Mouse (Mus musculus) kidney, adult 8-10 months (tissue): Measurements from ENCODE around the gene Gm8369.
"Not testable (repeated sequence)": the region's sequence is repeated elsewhere in the genome, so short reads cannot be mapped to it uniquely, and the experiment has no call there.

Experiments used
- DNase-seq, 2 experiments: peaks; one replicate each; pipeline ENCODE4 v3.0.0; 2022

Gm8369 gene

DNA sequence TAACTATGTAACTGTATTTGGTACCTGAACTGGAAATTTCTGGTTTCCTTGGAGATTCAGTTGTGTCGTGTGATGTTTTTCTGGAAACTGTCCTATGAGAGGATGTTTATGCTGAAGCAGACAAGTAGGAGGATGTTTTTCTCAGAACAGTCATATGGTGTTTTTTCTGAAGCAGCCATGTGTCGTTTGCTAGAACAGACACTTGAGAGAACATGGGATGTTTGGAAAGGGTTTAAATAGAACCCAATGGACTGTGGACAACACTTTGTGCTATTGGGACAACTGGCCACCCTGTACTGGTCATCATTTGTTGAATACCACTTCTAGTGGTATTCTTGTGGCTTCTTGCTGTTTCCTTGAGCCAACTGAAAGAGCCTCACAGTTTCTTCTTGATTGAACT is at the start of gene Gm8369:
Gene Gm8369 (plus strand): TSS at position 193 of the 400 bp plus-strand sequence.
- DNase-seq = no peak

DNA sequence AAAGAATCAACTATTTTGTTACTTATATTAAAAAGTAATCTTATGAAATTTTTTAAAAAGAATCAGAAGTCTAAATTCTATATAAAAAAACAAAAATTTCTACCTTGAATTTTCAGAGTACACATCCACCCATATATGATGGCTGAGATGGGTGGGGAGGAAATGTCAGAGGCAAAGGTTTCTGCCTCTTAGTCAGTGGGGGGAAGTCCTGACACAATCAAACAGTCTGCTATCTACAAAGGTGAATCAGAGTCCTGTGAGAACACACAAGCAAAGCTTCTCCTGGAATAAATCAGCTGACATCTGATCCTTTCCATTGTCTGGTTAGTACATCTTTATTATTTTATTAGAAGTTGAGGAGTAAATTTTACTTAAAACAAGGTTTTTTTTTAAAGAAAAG is 42.4 kb upstream of the Gm8369 start, which contains the start of gene Ms4a4b:
Gene Ms4a4b (plus strand): TSS at position 216 of the 400 bp plus-strand sequence.
- DNase-seq = no peak

DNA sequence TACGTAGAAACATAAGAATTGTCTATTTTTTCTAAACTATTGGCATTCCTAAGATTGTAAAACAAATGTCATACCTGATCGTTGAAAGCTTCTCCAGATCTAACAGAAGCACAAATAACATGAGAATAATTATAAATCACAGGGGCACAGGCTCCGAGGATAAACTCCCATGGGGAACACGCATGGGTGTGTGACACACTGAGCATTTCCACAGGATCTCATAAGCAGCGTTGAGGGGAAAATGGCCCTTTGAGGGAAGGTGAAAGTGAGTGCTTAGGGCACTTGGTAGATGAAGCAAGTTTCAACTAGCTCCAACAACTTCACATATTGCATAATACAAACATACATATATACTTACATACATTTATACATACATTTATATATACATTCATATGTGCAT is 41.8 kb upstream of the Gm8369 start:
- DNase-seq = no peak

DNA sequence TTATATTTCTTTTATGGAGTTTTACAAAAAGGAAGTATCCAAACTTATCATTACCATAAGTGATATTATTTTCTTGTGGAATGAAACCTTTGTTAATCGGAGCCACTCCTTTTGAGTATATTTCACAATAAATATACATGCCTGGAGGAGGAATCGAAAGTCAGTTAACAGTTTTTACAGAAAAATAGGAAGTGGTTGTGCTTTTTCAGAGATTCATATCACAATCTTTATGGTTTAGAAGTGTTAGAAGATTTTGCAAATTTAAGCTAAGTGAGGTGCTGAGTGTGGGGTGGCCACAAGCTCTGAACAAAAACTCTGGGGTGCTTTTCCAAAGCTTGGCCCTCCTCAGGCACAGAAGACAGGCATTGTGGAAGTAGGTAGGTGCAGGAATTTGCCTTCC is 38.5 kb upstream of the Gm8369 start:
- DNase-seq = no peak

DNA sequence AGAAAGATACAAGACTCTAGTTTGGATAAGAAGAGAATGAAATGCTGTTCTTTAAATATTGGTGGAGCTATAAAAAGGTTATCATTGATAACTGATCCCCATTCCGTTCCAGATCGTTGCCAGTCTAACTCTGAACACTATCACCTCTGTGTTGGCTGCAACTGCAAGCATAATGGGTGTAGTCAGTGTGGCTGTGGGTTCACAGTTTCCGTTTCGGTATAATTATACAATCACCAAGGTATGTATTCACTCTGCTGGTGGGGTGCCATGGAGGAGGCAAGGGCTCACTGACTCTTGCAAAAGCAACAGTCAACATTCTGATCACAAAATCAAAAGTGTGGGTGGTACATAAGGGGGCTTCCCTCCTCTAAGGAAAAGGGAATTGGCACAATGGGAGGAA is 26.7 kb upstream of the Gm8369 start:
- DNase-seq = not testable (repeated sequence)

DNA sequence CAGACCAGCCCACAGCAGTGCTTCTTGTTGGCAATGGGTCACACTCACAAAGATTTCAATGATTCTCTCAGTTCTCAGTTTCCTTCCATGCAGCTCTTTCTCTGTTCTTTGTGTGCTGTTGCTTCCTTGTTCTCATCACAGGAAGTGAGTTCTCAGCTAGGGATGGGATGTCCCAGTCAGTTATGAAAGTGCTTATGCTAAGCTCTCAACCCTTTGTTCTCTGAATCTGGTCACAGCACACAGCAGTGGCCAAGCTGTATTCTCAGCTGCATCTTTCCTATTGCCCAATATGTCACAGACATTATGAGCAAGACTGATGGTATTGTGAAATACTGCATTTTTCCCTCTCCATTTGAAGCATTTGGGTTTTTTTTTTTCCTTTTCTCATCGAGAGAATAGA is 20.9 kb upstream of the Gm8369 start:
- not testable (repeated sequence) for DNase-seq

DNA sequence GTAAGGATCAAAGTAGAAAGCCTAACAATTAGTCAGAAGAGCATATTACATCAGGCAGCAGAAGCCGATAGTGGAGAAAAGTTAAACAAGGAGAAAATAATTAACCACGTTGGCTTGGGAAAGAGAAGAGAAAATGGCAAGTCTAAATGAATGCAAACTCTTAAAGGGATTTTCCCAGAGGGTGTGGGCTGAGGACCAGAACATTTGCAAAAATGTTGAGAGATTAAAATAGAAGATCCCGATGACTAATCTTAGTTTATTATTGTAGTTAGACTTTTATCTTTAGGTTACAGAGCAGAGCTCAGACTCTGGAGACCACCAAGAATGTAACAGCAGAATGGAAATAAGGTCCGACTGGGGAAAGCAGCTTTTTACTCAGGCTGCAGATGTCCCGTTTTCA is 19.3 kb upstream of the Gm8369 start:
- no peak for DNase-seq

DNA sequence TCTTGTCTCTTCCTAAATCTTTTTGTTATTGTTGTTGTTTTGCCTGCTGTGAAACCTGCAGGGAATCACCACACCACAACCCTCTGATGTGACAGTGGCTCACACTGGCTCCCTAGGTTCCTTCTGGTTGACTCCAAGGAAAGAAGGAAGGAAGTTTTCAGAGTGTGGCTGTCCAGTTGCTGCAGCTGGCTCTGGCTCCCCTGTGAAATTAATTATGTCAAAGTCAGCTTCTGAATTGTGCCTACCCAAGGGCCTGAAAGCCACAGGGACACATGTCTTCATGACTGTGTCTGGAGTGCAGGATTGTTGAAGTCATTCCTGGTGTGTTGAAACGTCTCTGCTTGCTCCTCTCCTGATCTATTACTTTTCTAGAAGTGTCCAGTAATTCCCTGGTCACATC is 17.4 kb upstream of the Gm8369 start:
- not testable (repeated sequence) for DNase-seq

DNA sequence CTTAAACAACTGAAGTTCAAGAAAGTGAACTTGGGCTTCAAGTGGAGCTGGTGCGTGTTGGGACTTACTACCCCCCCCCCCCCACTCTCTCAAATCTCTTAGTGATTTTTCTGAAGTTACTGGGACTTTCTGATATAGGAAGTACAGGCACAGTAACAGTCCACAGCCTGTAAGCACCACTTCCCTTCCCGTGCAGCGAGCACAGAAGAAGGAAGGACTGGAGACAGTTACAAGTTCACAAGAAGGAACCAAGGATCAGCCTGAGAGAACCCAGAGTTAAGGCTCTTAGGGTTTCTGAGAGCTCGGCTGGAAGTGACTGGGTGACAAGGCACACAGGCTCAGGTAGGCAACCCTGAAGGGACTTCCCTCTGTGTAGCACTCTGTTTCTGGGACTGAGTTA is 16.5 kb upstream of the Gm8369 start, which contains the start of gene Ms4a6c:
Gene Ms4a6c (plus strand): TSS at position 152 of the 400 bp plus-strand sequence.
- DNase-seq = not testable (repeated sequence)

DNA sequence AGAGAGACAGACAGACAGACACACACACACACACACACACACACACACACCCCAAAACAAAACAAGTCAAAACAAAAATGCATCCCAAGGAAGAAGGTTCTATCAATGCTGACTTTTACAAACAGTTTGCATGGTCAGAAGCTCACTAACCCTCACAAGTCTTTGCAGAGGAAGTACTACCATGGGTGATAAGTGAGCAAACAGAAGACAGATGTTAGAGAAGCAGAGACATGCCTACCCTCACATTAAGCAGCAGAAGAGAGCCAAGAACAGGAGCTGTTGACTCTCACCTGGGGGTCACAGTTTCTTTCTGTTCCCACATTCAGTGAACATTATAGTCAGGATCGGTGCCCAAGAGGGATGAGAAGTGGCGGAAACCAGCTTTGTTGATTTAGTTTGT is 6.0 kb upstream of the Gm8369 start:
- no peak for DNase-seq

DNA sequence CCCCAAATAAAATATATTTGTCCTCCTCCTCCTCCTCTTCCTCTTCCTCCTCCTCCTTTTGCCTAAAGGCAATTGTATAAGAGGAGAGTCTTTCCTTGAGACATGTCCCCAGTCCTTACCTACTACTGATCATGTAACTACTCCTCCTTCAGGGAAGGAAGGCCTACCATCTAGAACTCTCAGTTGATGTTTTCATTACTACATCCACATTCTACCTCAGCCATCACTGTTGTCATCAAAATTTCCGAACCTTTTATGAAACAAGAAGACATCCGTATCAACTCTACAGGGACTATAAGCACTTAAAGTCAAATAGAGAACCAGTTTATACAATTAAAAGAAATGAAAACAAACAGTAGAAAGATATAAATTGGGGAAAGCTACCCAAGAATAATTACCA is 3.1 kb upstream of the Gm8369 start:
- no peak for DNase-seq

DNA sequence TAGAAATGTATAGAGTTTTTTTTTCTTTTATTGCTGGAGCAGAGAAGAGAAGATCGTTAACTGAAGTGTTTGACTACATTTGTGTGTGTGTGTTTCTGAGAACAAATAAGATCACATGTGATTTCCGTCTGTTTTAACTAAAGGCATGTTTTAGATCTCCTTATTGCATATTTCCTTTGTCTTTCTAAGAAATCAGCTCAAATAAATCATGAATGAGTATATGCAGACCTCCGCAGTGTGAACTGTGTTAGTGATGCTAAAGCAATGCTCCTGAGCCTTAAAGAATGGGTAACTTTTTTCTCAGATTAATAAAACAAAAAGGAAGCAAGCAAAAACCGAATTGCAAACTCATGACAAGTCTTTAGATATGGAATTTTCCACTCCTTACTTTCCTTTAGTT is 1.8 kb upstream of the Gm8369 start:
- no peak for DNase-seq

DNA sequence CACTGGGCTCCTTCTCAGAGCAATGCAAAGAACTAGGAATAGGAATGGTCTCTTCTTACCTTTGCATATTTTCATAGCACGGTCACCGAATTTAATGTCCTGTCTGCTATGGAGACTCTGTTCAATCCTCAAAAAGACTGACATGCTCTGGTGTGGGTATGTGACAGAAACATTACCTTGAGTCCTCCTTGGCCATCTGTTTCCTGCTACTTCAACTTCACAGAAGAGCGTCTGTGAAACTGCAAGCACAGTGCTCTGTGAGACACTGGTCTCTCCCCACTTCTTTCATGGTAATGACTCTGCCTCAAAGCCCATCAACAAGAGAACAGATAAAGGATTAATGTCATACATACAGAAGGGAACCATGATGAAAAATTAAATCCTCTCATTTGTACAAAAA is 1.4 kb upstream of the Gm8369 start:
- DNase-seq = no peak

DNA sequence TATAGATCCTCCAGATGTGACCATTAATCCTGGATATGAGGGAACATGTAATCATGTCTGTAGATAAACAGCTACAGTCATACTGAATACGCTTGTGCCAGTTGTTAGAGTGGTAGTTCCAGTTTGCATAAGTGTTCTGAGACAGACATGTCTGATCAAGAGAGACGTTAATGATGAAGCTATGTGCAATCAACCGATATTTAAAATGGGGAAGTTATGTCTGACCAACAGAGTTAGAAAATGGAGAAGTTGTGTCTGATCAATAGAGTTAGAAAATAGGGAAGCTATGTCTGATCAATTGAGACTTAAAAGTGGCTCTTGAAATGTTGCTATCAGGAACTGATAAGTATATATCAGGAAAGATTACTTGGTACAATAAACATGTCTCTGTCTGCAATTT is 472 bp upstream of the Gm8369 start:
- no peak for DNase-seq

DNA sequence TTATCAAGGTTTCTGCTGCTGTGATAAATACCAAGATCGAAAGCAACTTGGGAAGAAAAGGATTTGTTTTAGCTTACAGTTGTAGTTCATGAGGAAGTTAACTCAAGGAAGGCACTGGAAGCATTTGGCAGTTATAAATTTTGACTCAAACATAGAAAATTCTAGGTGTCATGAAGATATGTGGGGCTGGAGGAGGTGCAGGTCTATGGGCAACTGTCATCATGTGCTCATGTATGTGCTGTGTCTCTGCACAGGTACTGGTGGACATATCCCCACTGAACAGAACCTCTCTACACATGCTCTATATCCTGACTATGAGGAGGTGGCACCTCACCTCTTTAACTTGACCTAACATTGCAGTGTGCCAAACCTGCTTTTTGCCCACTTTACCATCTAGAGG is 861 bp downstream of the Gm8369 start:
- no peak for DNase-seq

DNA sequence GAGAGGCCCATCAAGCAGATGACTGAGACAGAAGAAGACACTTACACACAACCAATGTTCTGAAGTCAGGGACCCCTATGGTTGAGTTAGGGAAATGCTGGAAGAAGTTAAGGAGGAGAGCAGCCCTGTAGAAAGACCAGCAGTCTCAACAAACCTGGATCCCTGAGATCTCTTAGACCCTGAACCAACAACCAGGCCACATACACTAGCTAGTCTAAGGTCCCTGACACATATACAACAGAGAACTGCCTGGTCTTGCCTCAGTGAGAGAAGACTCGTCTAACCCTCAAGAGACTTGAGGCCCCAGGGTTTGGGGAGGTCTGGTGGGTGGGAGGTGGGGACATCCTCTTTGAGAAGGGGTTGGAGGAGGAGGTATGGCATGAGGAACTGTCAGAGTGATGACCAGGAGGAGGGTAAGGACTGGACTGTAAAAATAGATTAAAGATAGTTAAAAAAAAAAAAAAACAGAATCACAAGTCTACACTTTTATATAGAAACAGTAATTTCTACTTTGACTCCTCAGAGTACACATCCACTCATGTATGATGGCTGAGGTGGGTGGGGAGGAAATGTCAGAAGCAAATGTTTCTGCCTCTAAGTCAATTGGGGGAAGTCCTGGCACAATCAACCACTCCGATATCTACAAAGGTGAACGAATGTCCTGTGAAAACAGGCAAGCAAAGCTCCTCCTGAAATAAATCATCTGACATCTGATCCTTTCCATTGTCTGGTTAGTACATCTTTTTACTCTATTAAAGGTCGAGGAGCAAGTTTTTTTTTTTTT is 5.9 kb downstream of the Gm8369 start:
- DNase-seq = no peak

DNA sequence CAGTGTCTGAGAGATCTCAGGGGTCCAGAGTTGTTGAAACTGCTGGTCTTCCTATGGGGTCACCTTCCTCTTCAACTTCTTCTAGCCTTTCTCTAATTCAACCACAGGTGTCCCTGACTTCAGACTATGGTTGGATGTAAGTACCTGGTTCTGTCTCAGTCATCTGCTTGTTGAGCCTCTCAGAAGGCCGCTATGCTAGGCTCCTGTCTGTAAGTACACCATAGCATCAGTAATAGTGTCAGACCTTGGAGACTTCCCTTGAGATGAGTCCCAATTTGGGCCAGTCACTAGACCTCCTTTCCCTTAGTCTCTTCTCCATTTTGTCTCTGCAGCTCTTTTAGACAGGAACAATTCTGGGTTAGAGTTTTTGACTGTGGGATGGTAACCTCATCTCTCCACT is 6.9 kb downstream of the Gm8369 start:
- no peak for DNase-seq

DNA sequence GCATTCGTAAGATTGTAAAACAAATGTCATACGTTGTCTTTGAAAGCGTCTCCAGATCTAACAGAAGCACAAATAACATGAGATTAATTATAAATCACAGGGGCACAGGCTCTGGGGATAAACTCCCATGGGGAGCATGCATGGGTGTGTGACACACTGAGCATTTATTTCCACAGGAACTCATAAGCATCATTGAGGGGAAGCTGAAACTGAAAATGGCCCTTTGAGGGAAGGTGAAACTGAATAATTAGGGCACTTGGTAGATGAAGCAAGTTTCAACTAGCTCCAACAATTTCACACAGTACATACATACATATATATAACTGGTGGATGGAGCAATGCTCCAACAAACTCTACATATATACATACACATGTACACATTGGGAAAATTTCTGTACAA is 8.8 kb downstream of the Gm8369 start:
- no peak for DNase-seq

DNA sequence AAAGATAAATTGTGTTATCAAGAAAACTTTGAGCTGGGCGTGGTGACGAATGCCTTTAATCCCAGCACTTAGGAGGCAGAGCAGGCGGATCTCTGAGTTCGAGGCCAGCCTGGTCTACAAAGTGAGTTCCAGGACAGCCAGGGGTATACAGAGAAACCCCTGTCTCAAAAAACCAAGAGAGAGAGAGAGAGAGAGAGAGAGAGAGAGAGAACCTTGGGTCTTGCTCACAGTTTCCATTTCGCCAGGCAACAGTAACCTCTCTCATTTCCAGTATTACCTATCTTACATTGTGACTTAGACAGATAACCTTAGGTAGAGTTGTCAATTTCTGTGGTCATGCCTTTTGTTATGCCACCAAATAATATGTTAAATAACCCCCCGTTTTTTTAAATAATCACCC is 10.6 kb downstream of the Gm8369 start:
- DNase-seq = no peak

DNA sequence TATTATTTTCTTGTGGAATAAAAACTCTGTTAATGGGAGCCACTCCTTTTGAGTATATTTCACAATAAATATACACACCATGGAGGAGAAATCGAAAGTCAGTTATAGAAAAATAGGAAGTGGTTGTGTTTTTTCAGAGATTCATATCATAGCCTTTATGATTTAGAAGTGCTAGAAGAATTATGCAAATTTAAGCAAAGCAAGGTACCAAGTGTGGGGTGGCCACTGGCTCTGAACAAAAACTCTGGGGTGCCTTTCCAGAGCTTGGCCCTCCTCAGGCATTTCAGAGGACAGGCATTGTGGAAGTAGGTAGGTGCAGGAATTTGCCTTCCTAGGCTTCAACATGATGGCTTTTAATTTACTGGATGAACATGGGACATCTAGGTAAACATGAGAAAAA is 11.6 kb downstream of the Gm8369 start:
- DNase-seq = not testable (repeated sequence)

DNA sequence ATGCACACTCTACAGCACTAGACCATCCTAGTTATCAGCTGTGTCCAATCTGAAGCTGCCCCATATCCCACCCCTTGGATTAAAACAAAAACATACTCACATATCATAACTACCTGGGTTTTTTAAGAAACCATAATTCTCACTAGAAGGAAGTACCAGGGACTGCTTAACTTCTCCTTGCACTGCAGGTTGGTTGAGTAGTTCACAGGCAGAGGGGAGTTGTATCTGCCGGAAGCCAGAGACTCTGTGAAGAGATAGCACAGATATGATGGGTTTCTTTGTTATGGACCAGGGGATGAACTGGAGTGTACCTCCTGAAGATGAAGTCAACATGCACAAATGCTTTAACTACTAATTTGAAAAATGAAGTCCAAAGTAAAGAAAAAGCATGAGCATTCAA is 15.1 kb downstream of the Gm8369 start:
- DNase-seq = no peak

DNA sequence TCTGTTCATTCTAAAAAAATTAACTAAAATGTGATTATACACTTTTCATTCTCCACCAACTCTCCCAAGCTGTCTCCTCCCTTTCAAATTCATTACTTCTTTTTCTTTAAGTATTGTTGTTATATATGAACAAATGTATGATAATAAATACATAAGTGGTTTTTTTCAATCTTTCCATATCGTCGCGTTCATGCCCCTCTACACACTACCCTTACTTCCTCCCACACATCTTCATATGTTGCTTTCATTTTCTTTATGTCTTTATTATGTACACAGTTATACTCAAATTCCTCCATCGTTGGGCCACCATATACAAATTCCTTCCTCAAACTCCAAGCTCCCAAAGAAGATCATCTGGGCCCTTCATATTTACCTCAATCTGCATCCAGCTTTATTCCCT is 15.6 kb downstream of the Gm8369 start:
- no peak for DNase-seq

DNA sequence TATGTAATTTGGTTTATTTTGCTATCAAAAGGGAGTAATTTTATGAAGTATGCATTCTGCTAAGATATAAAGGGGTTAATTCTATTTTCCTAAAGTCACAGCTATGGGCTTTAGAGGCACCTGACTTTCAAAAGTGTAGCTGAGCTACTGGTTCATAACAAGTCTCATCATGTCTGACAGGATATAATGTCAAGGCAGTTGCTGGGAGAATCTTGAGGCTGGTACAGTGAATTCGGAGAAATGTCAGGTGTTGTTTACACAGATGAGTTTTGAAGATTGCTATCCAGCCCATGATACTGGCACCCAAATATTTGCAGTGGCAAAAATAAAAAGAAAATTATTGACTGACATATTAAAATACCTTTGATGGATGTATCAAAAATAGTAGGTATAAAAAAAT is 19.1 kb downstream of the Gm8369 start:
- DNase-seq = no peak

DNA sequence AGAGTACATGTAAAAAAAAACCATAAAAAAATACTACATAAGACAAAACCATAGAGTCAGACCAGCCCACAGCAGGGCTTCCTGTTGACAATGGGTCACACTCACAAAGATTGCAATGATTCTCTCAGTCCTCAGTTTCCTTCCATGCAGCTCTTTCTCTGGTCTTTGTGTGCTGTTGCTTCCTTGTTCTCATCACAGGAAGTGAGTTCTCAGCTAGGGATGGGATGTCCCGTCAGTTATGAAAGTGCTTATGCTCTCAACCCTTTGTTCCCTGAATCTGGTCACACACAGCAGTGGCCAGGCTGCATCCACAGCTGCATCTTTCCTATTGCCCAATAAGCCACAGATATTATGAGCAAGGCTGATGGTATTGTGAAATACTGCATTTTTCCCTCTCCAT is 27.7 kb downstream of the Gm8369 start:
- DNase-seq = no peak

DNA sequence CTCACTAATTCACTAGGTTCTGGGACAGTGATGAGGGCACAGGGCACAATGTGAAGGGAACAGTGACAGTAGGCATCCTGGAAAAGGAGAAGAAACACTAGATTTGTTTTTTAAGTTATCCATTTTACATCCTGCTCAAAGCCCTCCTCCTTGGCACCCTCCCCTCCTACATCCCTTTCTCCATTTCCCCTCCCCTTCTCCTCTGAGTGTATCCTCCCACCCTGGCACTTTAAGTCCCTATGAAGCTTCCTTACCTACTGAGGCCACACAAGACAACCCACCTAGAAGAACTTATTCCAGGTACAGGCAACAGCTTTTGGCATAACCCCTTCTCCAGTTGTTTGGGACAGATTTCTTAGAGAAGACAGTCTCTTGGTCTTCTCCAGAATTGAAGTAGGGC is 30.5 kb downstream of the Gm8369 start, which contains the start of gene Ms4a6b:
Gene Ms4a6b (plus strand): TSS at position 267 of the 400 bp plus-strand sequence.
- no peak for DNase-seq
